Mouse (Mus musculus) cerebellum, adult 2 months (tissue): Measurements from ENCODE around the gene Myo1e.

Source experiments
- CTCF ChIP-seq: fragments of 200-500 bp; IDR thresholded peaks from 2 replicates; pipeline ENCODE4 v1.5.1; 2011; ENCODE audit warnings: low read depth, mild to moderate bottlenecking, control low read depth, low read length, moderate library complexity, borderline replicate concordance; ENCODE audit not compliant: insufficient read depth
- POLR2A ChIP-seq: fragments of 200-500 bp; IDR thresholded peaks from 2 replicates; pipeline ENCODE4 v1.6.1; 2011; ENCODE audit warnings: low read length, control low read depth, borderline replicate concordance; ENCODE audit not compliant: insufficient read depth

GRCm38 (mm10) chr9:70315130-70315529 is 108.0 kb downstream of the Myo1e start:
- TF ChIP-seq CTCF (no peak), POLR2A (no peak)
